Mouse (Mus musculus) c-Kit-positive CD71-positive TER-119-negative erythroid progenitor cells, embryonic 14.5 days (primary cell): ENCODE measurements around the gene Olfr1271.
"Not testable (repeated sequence)": the region's sequence is repeated elsewhere in the genome, so short reads cannot be mapped to it uniquely, and the experiment has no call there.

Source experiments
- DNase-seq: peaks from one replicate; pipeline ENCODE4 v3.0.0-alpha.2; 2013; ENCODE audit warnings: low read depth

Olfr1271 gene

DNA sequence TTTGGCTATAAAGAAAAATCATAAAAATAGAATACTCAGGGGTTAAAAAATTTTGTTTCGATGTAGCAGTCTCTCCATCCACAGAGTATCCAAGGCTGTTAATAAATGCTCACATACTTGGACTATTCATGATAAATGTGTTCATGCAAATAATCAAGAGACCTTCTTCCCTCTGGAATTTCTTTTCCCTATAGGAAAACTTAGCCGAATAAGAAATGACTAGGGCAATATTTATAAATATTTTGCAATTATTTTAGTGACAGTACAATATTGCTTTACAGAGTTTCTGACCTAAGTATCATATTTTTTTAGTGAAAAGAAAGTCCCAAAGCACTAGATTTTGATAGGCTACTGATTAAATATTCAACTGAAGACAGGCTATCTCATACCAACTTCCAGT is at the start of gene Olfr1271:
Gene Olfr1271 (minus strand): TSS at position 101 of the 400 bp plus-strand sequence.
- no peak for DNase-seq

DNA sequence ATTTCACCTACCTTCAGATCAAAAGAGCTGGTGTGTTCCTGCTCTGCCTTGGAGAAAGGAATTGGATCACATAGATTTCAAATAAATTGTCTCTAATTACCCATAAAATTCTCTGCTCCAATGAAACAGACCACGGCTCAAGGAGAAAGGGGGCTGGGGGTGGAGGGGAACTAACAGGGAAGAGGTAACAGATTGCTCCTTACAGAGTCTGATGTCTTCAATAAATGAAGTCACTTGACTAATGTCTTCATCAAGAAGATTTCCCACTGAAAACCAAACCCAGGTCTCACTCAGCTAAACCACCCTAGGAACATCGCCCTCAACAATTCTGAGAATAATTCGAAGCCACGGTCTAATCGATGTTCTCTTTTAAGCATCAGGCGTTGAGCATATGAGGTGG is 21.9 kb upstream of the Olfr1271 start, which contains the start of gene Olfr1272:
Gene Olfr1272 (minus strand): TSS at position 101 of the 400 bp plus-strand sequence.
- DNase-seq, result no peak

DNA sequence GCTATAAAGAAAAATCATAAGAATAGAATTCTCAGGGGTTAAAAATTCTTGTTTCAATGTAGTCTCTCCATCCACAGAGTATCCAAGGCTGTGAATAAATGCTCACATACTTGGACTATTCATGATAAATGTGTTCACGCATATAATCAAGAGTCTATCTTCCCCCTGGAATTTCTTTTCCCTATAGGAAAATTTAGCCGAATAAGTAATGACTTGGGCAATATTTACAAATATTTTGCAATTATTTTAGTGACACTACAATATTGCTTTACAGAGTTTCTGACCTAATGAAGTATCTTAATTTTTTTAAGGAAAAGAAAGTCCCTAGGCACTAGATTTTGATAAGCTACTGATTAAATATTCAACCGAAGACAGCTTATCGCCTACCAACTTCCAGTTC is 13.3 kb downstream of the Olfr1271 start, which contains the start of gene Olfr142:
Gene Olfr142 (minus strand): TSS at position 101 of the 400 bp plus-strand sequence.
- no peak for DNase-seq

DNA sequence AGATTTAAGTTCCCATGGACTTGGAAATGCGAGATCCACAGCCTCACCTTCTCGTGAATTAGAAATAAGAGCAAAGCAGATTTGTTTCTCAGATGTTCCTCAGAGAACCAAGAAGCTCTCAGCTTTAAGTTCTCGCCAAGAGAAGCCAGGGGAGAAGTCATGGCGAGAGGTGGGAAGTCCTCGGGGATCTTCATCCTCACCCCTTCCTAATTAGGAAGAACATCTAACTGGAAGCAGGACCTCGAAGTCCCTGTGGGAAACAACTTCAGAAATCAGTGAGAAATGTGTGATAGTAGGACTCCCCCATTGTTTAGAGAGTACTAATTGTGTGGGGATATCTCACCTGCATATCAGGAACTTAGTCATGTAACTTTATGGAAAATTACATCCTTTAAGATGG is 46.4 kb downstream of the Olfr1271 start, which contains the start of gene Olfr1506:
Gene Olfr1506 (minus strand): TSS at position 101 of the 400 bp plus-strand sequence.
- DNase-seq, result not testable (repeated sequence)
